Mouse (Mus musculus) heart, postnatal 36 days (tissue): Measurements from ENCODE around the gene Tnn. TPM values are rescaled to one million over a fixed set of nuclear protein-coding genes. Genes with fewer than 3 reads are reported as not detected.

Experiments
- DNase-seq, 2 experiments: peaks; one replicate each; pipeline ENCODE4 v3.0.0; 2021 to 2022
- intact Hi-C: fragments of 180-260 bp; cut with DNase I; formaldehyde crosslinking; loops from one replicate; pipeline ENCODE4 v1.15.1; 2025
- total RNA-seq, 2 experiments: library from RNA; stranded (reverse); gene quantifications; 2 replicates each; pipeline ENCODE4 v1.2.3; 2021

Tnn gene
- total RNA-seq: not detected

DNA sequence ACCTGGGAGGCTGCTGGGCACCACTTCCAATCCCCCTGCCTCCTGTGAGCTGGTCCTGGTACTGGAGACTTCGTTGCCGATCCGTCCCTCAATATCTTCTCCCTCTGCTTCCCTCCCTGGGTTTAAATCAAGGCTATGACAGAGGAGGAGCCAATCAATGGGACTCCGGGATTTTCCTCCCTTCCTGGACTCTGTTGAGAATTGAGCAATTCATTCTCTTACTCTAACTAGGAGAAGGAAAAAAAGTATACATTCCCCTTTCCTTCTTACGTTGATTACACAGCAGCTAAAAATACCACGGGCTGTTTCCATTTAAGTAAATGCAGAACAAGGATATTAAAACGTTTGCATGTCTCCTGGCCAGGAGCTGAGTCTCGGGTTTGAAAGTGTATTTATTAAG, at the start of gene Tnn:
Tnn (minus strand) TSS at position 101 of the 400 bp plus-strand sequence.
- DNase-seq: no peak
- intact Hi-C loops: no loop called here

GRCm38 (mm10) chr1:160195337-160195663, 41.9 kb upstream of the Tnn start:
- no peak for DNase-seq
- intact Hi-C loops: loop anchor here (1.0 kb wide), 1 partner anchor 16 kb away; no protein-coding TSS in a partner anchor

GRCm38 (mm10) chr1:160194529-160195336, 41.4 kb upstream of the Tnn start, which contains the start of gene Mrps14:
Gene Mrps14 (plus strand): TSS chr1:160195215.
- intact Hi-C loops: loop anchor here (1.0 kb wide), 1 partner anchor 17 kb away; no protein-coding TSS in a partner anchor
- peak; percentile 97 to 98 for DNase-seq

DNA sequence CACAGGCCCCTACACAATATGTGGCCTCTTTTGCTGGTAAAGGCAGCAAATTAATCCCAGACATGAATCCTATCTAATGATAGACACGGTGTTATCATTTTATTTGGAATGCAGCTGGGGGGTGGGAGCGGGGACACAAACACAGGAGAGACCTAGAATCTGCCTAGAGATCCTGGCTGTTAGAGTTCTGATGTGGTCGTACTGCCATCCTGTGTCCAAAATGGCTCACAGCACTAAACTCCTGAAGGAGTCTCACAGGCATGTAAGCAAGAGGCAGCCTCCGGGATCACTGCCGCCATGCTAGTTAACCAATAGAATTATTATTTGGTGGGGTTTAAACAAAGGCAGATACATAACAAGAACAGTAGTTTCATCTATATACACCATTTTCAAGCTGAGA, 31.1 kb upstream of the Tnn start:
- DNase-seq: peak in 1 of 2 experiments; percentile 4
- intact Hi-C loops: loop anchor here (5.0 to 10.0 kb wide), 3 partner anchors 87 to 790 kb away; no protein-coding TSS in a partner anchor

- DNase-seq: no peak
- intact Hi-C loops: loop anchor here (5.0 to 10.0 kb wide), 3 partner anchors 84 to 786 kb away; no protein-coding TSS in a partner anchor
Measured at GRCm38 (mm10) chr1:160181216-160181615, 27.8 kb upstream of the Tnn start.

DNA sequence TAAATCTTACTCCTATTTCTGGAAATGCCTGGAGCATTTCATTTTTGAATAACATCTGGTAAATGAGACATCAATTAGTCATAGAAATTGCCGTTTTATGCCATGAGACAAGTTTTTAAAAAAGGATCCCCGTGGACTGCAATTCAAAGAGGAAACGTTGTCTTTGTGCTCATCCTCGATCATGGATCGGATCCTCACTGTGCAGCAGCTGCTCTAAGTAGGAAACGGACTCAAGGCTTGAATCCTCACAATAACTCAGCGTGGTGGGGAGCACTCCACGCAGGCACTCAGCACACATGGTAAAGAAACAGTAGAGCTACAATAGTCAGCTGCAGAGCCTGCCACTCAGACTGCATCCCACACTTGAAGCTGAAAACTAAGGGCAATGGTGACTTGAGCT, 23.5 kb upstream of the Tnn start:
- intact Hi-C loops: no loop called here
- DNase-seq: no peak

GRCm38 (mm10) chr1:160166600-160166999, 13.2 kb upstream of the Tnn start:
- no peak for DNase-seq
- intact Hi-C loops: no loop called here

DNA sequence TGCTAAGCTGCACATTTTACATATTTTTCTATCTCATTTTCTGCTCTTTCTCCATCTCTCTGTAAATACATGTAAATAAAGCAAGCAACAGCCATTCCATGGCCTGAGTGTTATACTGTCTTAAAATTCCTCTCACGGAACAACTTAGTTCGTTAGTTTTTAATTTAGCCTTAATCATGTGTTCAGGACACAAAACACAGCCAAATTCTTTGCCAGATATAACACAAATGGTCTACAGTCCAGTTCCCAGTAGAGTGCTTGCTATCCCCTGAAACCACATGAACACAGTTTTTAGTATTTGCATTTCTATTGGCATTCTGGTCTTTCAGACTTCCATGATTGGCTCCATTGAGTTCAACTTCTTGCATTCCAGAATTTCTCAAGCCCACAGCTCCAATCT, 4.8 kb upstream of the Tnn start:
- intact Hi-C loops: no loop called here
- no peak for DNase-seq

GRCm38 (mm10) chr1:160150726-160151125, 2.7 kb downstream of the Tnn start:
- DNase-seq: no peak
- intact Hi-C loops: no loop called here

DNA sequence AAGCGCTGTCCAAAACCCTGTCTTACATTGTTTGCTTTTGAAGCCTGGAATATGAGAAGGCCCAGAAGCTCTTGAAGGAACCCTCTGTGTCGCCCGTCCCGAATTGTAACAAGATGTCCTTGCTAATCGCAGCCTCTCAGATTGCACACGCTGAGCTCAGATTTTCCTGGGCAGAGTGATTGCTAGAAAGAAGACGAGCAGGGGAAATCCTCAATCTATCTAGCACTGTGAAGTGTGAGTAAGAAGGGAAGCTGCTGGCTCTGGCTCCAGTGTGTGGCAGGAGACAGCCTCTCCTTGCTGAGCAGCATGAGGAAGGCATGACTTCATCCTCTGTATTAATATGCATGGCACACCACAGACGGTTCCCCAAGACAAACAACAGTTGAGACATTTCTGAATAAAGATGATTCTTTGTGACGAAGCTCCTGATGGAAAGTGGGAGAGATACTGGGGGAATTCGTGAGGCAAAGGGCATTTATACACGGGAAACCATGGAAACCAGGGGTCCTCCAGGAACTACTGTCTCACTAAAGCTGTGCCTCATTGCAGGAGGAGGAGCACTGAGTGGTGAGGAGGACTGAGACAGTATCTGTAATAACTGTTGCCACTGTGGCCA, 4.0 kb downstream of the Tnn start:
- intact Hi-C loops: no loop called here
- no peak for DNase-seq

- no peak for DNase-seq
- intact Hi-C loops: no loop called here
Measured at GRCm38 (mm10) chr1:160147274-160147673, 6.1 kb downstream of the Tnn start.

- intact Hi-C loops: no loop called here
- DNase-seq: no peak
Measured at GRCm38 (mm10) chr1:160145606-160146005, 7.8 kb downstream of the Tnn start.

GRCm38 (mm10) chr1:160144343-160144742, 9.0 kb downstream of the Tnn start:
- intact Hi-C loops: no loop called here
- DNase-seq: no peak

- intact Hi-C loops: no loop called here
- no peak for DNase-seq
Measured at GRCm38 (mm10) chr1:160136362-160136890, 17.0 kb downstream of the Tnn start.

GRCm38 (mm10) chr1:160133464-160134079, 19.8 kb downstream of the Tnn start:
- no peak for DNase-seq
- intact Hi-C loops: no loop called here

GRCm38 (mm10) chr1:160123957-160124356, 29.4 kb downstream of the Tnn start:
- DNase-seq: no peak
- intact Hi-C loops: no loop called here

GRCm38 (mm10) chr1:160108604-160109003, 44.8 kb downstream of the Tnn start:
- intact Hi-C loops: no loop called here
- no peak for DNase-seq

GRCm38 (mm10) chr1:160105426-160105825, 48.0 kb downstream of the Tnn start:
- DNase-seq: no peak
- intact Hi-C loops: no loop called here

DNA sequence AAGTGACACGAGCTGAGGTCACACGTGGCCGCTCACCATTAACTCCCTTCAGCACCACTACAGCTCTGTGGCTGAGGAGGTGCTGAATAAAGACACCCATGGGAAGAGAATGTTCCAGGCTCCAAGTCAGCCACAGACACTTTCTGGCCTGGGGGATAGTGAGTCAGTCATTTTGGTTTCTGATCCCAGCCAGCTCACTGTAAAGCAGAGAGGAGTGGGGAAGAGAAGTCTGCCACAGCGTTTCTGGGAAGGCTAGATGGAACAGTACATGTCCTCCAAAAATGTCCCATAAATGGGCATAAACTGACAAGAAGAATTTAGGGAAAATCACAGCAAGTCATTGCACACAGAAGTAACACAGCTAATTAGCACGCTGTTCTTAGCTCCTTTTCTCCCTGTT, 52.4 kb downstream of the Tnn start:
- intact Hi-C loops: no loop called here
- no peak for DNase-seq

DNA sequence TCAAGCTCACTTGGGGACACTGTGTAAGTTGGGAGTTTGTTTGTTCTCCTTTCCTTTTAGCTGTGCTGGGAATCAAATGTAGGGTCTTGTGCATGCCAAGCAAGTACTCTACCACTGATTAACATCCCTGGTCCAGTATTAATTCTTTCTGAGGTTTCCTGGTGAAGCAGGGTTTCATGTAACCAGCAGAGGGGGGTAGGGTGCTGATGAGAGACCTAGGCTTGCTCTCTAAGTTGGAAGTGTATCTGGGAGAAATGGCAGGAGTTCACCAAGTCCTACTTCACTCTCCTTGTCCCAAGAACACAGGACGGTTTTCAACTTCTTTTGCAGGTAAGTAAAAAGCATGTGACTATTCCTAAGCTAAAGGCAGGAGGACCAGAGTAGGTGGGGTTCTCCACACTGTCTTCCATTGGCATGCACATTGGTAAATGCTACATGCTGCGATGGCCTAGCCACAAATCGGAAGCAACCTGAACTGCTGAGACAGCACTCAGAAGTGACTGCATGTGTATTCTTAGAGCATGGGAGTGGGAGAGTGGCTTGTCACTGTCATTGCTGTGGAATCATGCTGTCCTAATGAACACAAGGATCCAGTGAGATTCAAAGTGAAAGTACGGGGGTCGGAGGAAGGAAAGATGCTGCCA, 53.6 kb downstream of the Tnn start:
- DNase-seq: no peak
- intact Hi-C loops: loop anchor here (5.0 kb wide), 1 partner anchor 83 kb away; no protein-coding TSS in a partner anchor

DNA sequence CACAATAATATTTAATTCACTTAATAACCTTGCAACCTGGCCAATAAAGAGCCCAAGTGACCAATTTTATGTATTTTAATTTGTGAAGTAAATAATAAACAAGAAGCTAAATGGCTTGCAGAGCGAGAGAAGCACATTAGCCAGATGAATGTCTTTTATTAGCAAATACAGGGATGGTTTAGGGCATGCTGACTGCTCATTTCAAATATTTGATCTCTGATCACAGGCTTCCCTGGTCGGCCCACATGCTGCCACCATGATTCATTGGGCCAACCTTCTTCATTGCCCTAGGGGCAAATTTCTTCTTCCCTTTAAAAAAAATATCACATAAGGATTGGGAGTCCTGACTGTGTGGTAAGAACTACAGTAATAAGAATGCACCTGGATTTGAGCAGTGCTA, 66.7 kb downstream of the Tnn start:
- no peak for DNase-seq
- intact Hi-C loops: no loop called here
